1 mouse cellular context compared by ENCODE assay signal in the genomic region with DNA sequence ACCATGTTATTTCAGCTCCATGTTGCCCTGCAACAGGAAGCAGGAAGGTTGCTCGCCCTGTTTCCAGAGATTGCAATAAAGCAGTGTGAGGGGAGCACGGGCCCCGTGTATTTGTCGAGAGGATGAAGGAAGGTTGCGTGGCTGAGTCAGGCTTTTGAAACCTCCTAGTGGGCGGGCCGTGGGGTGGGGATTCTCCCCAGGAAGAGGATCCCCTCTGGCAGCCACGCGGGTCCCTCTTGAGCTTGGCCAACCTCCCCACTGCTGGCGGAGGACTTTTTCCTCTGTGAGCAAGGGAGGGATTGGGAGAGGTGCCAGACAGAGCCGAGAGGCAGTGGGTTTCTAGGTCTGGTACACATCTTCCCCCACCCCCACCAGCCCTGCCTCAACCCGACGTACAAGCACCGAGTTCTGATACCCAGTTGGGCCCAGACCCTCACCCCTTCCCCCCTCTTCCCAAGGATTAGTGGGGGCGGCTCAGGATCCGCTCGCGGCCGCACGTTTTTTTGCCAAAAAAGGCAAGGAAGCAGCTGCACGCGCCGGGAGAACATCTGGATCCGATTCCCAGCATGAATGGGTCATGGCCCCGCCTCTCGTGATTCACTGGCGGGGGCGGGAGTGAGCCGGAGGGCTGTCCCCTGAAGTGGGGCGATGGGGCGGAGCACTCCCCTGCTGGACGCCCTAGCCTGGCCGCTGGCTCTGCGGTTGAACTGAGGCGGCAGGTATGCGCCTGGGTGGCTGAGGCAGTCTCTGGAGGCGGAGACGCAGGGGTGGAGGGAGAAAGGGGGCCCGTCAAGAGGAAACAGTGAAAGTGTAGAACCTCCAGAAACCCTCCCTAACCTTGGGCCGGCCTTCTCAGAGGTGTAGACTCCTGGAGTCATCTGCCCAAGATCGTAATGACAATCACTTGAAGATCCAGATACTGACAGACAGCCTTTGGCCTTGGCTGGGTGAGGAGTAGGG.
TF ChIP-seq lines count a peak whose summit lies in the region.

No protein-coding gene starts in this region.

TF ChIP-seq in MEL, 35 proteins besides CTCF, POLR2A, EP300 and RAD21:
- TF ChIP-seq MYC (IDR thresholded peaks at IDR 0.05; ENCODE audit: low read depth, low read length) (peak; percentile 31; the same call in 1 of the 2 replicates), SMC3 (IDR thresholded peaks at IDR 0.05; ENCODE audit: low read depth, low read length) (no peak), NRF1 (IDR thresholded peaks at IDR 0.05; ENCODE audit: insufficient read depth, low read depth, low read length, poor library complexity, severe bottlenecking) (0 out of 2 replicates have a peak, but pooled peaks have one; percentile 29), HCFC1 (IDR thresholded peaks at IDR 0.05; ENCODE audit: low read depth, low read length) (no peak), ZNF384 (IDR thresholded peaks at IDR 0.05; ENCODE audit: low read depth, low read length) (no peak), TBP (IDR thresholded peaks at IDR 0.05; ENCODE audit: low read depth, low read length) (peak; percentile 39; the same call in 1 of the 2 replicates), NELFE (IDR thresholded peaks at IDR 0.05; ENCODE audit: low read depth, low read length) (peak; percentile 52; the same call in 1 of the 2 replicates), SIN3A (IDR thresholded peaks at IDR 0.05; ENCODE audit: low read length) (peak; percentile 54), POLR2AphosphoS2 (IDR thresholded peaks at IDR 0.05; ENCODE audit: low read length) (peak; percentile 78), MAZ (IDR thresholded peaks at IDR 0.05; ENCODE audit: low read depth, low read length) (peak; percentile 79; the same call in 1 of the 2 replicates), TCF12 (IDR thresholded peaks at IDR 0.05; ENCODE audit: low read depth, low read length) (peak; percentile 59; the same call in 1 of the 2 replicates), BHLHE40 (IDR thresholded peaks at IDR 0.05; ENCODE audit: borderline replicate concordance, low read depth, low read length) (0 out of 2 replicates have a peak, but pooled peaks have one; percentile 43), ELF1 (IDR thresholded peaks at IDR 0.05; ENCODE audit: low read depth, low read length) (0 out of 2 replicates have a peak, but pooled peaks have one; percentile 9), TAL1 (IDR thresholded peaks at IDR 0.05; ENCODE audit: low read length) (no peak), ZMIZ1 (IDR thresholded peaks at IDR 0.05; ENCODE audit: low read depth, low read length) (0 out of 2 replicates have a peak, but pooled peaks have one; percentile 27), MXI1 (IDR thresholded peaks at IDR 0.05; ENCODE audit: low read depth, low read length) (peak; percentile 59; the same call in 1 of the 2 replicates), ETS1 (IDR thresholded peaks at IDR 0.05; ENCODE audit: low read depth, low read length) (peak; percentile 14; the same call in 1 of the 2 replicates)
